Mouse (Mus musculus): ENCODE measurements at regions not wholly inside any gene's neighbourhood (a gene's known extent, or its start where the extent isn't known, plus 50 kb on each side); places are given as distances from the start of the nearest gene placed in this dataset.

GRCm38 (mm10) chr9:122437464-122437863 is 86.1 kb downstream of the Abhd5 start:
- H3K9me3 ChIP-seq (ENCODE audit: control insufficient read depth, low read length): no peaks in the 10 kb centered on the region
- no peak overlapping the region for H3K4me3 ChIP-seq (ENCODE audit: low read length)
- no peaks in the 10 kb centered on the region for H3K27me3 ChIP-seq (ENCODE audit: control insufficient read depth, insufficient read depth, low read depth, low read length)
- no peak for ATAC-seq (ENCODE audit: low read depth)
- H3K9ac ChIP-seq (ENCODE audit: low read length): no peak overlapping the region
- H3K4me1 ChIP-seq (replicated peaks; ENCODE audit: control insufficient read depth, insufficient read depth, low read length): no peaks in the 10 kb centered on the region
- 42% methylated on average over 4 of the region's 4 CpGs for WGBS
- no peak overlapping the region for H3K27ac ChIP-seq (ENCODE audit: low read length)
- H3K4me2 ChIP-seq (ENCODE audit: low read depth, low read length): no peak overlapping the region
- no peaks in the 10 kb centered on the region for H3K36me3 ChIP-seq (ENCODE audit: control insufficient read depth, insufficient read depth, low read length)

DNA sequence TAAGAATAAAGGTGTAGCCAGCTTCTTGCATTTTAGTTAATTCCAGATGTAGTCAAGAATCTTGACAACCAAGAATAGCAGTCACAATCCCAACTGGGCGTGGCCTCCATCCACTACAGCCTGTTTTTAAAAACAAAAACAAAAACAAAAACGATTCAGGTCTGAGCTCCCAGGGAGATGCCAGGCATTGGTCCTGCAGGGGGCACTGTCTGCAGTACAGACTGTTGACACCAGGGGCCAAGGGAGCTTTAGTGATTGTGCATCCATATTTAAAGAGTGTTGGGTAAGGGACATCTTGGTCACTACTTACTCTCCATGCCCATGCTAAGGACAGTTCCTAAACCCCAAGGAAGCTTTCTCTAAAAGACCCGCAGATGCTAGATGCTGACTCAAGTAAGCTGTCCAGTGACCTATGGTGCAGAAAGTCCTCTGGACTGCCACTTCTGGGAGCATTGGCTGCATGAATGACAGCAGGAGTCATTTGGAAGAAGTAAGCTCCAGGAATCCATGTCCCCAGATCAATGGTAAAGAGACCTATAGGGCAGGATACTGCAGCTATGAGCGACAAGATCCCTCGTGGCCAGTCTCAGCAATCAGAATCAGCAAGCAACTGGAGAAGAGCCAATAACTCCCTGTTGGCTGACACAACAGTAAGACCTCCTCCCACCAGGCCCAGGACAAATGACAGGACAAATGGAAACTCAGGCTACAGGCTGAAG is 95.1 kb downstream of the Abhd5 start:
- Histone ChIP-seq H3K9me3 (ENCODE audit: control insufficient read depth, low read length) (no peaks in the 10 kb centered on the region), H3K4me3 (ENCODE audit: low read length) (no peak overlapping the region), H3K4me1 (replicated peaks; ENCODE audit: control insufficient read depth, insufficient read depth, low read length) (no peaks in the 10 kb centered on the region), H3K4me2 (ENCODE audit: low read depth, low read length) (no peak overlapping the region), H3K27ac (ENCODE audit: low read length) (no peak overlapping the region), H3K27me3 (ENCODE audit: control insufficient read depth, insufficient read depth, low read depth, low read length) (no peaks in the 10 kb centered on the region), H3K36me3 (ENCODE audit: control insufficient read depth, insufficient read depth, low read length) (no peaks in the 10 kb centered on the region), H3K9ac (ENCODE audit: low read length) (no peak overlapping the region)
- 58% methylated on average over 5 of the region's 5 CpGs for WGBS
- no peak for ATAC-seq (ENCODE audit: low read depth)

DNA sequence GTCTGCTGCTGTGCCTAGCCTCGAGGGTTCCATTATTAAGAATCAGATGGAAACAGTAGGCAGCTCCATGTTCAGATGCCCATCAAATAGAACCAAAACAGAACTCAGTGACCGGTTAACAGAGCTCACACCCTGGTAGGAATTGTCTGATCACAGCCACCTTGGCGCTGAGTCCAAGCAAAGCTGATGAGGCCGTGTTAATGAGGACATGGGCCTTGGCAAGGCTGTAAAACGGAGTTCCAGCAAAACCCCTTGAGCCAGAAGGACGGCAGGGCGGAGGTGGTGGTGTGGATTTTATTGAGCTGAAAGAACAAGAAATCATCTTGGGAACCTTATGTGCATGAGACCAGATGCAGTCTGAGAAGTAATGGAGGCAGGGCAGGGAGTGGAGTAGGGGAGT is 96.2 kb downstream of the Abhd5 start:
- H3K4me1 ChIP-seq (replicated peaks; ENCODE audit: control insufficient read depth, insufficient read depth, low read length): no peaks in the 10 kb centered on the region
- H3K9me3 ChIP-seq (ENCODE audit: control insufficient read depth, low read length): no peaks in the 10 kb centered on the region
- H3K9ac ChIP-seq (ENCODE audit: low read length): no peak overlapping the region
- no peak overlapping the region for H3K4me3 ChIP-seq (ENCODE audit: low read length)
- H3K27me3 ChIP-seq (ENCODE audit: control insufficient read depth, insufficient read depth, low read depth, low read length): no peaks in the 10 kb centered on the region
- 79% methylated on average over 7 of the region's 7 CpGs for WGBS
- no peak for ATAC-seq (ENCODE audit: low read depth)
- no peak overlapping the region for H3K27ac ChIP-seq (ENCODE audit: low read length)
- no peak overlapping the region for H3K4me2 ChIP-seq (ENCODE audit: low read depth, low read length)
- H3K36me3 ChIP-seq (ENCODE audit: control insufficient read depth, insufficient read depth, low read length): no peaks in the 10 kb centered on the region

DNA sequence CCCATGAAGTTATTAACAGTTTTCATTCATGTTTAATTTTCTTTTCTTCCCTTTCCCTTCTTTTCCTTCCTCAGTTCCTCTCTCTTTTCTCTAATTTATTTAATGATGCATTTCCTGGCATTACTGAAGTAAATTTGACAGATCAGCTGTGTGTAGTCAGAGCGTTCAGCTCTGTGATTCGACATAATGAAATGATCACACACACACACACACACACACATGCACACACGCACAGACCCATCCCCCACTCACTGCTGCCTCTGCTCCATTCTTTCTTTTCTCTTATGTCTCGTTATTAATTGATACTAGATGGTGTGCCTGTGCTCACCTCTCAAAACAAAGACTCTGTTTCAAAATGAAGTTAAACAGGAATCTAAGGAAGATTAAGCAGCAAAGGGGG is 96.9 kb downstream of the Abhd5 start:
- H3K9me3 ChIP-seq (ENCODE audit: control insufficient read depth, low read length): no peaks in the 10 kb centered on the region; the same call in 1 of the 2 replicates
- no peak for ATAC-seq (ENCODE audit: low read depth)
- H3K4me1 ChIP-seq (replicated peaks; ENCODE audit: control insufficient read depth, insufficient read depth, low read length): no peaks in the 10 kb centered on the region
- 49% methylated on average over 4 of the region's 4 CpGs for WGBS
- no peaks in the 10 kb centered on the region for H3K27me3 ChIP-seq (ENCODE audit: control insufficient read depth, insufficient read depth, low read depth, low read length)
- no peak overlapping the region for H3K9ac ChIP-seq (ENCODE audit: low read length)
- no peaks in the 10 kb centered on the region for H3K36me3 ChIP-seq (ENCODE audit: control insufficient read depth, insufficient read depth, low read length)
- H3K4me3 ChIP-seq (ENCODE audit: low read length): no peak overlapping the region
- H3K27ac ChIP-seq (ENCODE audit: low read length): no peak overlapping the region
- H3K4me2 ChIP-seq (ENCODE audit: low read depth, low read length): no peak overlapping the region

DNA sequence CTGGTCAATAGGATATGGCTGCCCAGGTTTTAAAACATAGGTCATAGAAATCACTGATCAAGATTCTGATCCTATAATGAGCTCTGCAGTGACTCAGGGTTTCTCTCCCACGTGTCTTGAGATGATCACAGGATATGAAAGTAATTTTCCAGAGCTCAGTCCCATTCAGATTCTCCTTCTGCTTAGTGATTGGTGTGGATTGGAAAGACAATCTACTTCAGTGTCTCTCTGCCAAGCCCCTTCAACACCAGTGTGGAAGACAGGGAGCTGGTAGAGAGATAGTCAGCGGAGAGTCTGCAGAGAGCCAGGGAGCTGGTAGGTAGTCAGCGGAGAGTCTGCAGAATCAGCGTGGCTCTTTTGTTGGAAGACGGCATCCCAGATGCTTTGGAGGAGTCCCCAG is 99.1 kb downstream of the Abhd5 start:
- Histone ChIP-seq H3K9me3 (ENCODE audit: control insufficient read depth, low read length) (no peaks in the 10 kb centered on the region; the same call in 1 of the 2 replicates), H3K4me3 (ENCODE audit: low read length) (no peak overlapping the region), H3K27me3 (ENCODE audit: control insufficient read depth, insufficient read depth, low read depth, low read length) (no peaks in the 10 kb centered on the region), H3K36me3 (ENCODE audit: control insufficient read depth, insufficient read depth, low read length) (no peaks in the 10 kb centered on the region), H3K4me2 (ENCODE audit: low read depth, low read length) (no peak overlapping the region), H3K9ac (ENCODE audit: low read length) (no peak overlapping the region), H3K27ac (ENCODE audit: low read length) (no peak overlapping the region), H3K4me1 (replicated peaks; ENCODE audit: control insufficient read depth, insufficient read depth, low read length) (no peaks in the 10 kb centered on the region)
- 83% methylated on average over 5 of the region's 5 CpGs for WGBS
- ATAC-seq (ENCODE audit: low read depth): no peak

GRCm38 (mm10) chr9:122455301-122455700 is 103.9 kb downstream of the Abhd5 start:
- Histone ChIP-seq H3K27me3 (ENCODE audit: control insufficient read depth, insufficient read depth, low read depth, low read length) (no peaks in the 10 kb centered on the region), H3K9ac (ENCODE audit: low read length) (no peak overlapping the region), H3K4me2 (ENCODE audit: low read depth, low read length) (no peak overlapping the region), H3K4me1 (replicated peaks; ENCODE audit: control insufficient read depth, insufficient read depth, low read length) (no peaks in the 10 kb centered on the region), H3K36me3 (ENCODE audit: control insufficient read depth, insufficient read depth, low read length) (no peaks in the 10 kb centered on the region), H3K27ac (ENCODE audit: low read length) (no peak overlapping the region), H3K4me3 (ENCODE audit: low read length) (no peak overlapping the region), H3K9me3 (ENCODE audit: control insufficient read depth, low read length) (no peaks in the 10 kb centered on the region; the same call in 1 of the 2 replicates)
- ATAC-seq (ENCODE audit: low read depth): no peak
- 71% methylated on average over 8 of the region's 8 CpGs for WGBS

- no peaks in the 10 kb centered on the region; the same call in 1 of the 2 replicates for H3K9me3 ChIP-seq (ENCODE audit: control insufficient read depth, low read length)
- H3K27ac ChIP-seq (ENCODE audit: low read length): no peak overlapping the region
- no peaks in the 10 kb centered on the region for H3K27me3 ChIP-seq (ENCODE audit: control insufficient read depth, insufficient read depth, low read depth, low read length)
- 74% methylated on average over 6 of the region's 6 CpGs for WGBS
- H3K4me1 ChIP-seq (replicated peaks; ENCODE audit: control insufficient read depth, insufficient read depth, low read length): no peaks in the 10 kb centered on the region
- H3K36me3 ChIP-seq (ENCODE audit: control insufficient read depth, insufficient read depth, low read length): no peaks in the 10 kb centered on the region
- H3K4me3 ChIP-seq (ENCODE audit: low read length): no peak overlapping the region
- no peak overlapping the region for H3K4me2 ChIP-seq (ENCODE audit: low read depth, low read length)
- ATAC-seq (ENCODE audit: low read depth): no peak
- no peak overlapping the region for H3K9ac ChIP-seq (ENCODE audit: low read length)
These were observed 104.4 kb downstream of the Abhd5 start for GRCm38 (mm10) chr9:122455779-122456178.

DNA sequence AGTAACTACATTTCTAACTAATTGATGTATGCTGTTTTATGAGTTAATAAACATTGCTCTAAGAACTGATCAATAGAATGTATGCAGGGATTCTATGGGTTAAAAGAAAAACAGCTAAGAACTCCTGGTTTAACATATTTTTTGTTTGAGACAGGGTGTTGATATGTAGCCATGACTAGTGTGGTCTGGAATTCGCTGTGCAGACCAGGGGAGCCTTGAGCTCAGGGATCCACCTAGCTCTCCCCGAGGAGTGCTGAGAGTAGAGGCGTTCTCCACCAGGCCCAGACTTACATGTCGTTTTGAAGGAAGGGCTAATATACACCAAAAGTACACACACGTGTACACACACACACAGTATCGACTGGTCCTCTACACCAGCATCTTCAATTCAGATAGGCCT is 108.1 kb downstream of the Abhd5 start:
- Histone ChIP-seq H3K4me1 (replicated peaks; ENCODE audit: control insufficient read depth, insufficient read depth, low read length) (no peaks in the 10 kb centered on the region), H3K9me3 (ENCODE audit: control insufficient read depth, low read length) (no peaks in the 10 kb centered on the region), H3K36me3 (ENCODE audit: control insufficient read depth, insufficient read depth, low read length) (no peaks in the 10 kb centered on the region), H3K27ac (ENCODE audit: low read length) (no peak overlapping the region), H3K4me3 (ENCODE audit: low read length) (no peak overlapping the region), H3K27me3 (ENCODE audit: control insufficient read depth, insufficient read depth, low read depth, low read length) (no peaks in the 10 kb centered on the region), H3K4me2 (ENCODE audit: low read depth, low read length) (no peak overlapping the region), H3K9ac (ENCODE audit: low read length) (no peak overlapping the region)
- no peak for ATAC-seq (ENCODE audit: low read depth)
- WGBS: 76% methylated on average over 6 of the region's 6 CpGs

GRCm38 (mm10) chr9:122471539-122471938 is 120.1 kb downstream of the Abhd5 start:
- H3K9me3 ChIP-seq (ENCODE audit: control insufficient read depth, low read length): no peaks in the 10 kb centered on the region
- no peaks in the 10 kb centered on the region for H3K36me3 ChIP-seq (ENCODE audit: control insufficient read depth, insufficient read depth, low read length)
- H3K4me2 ChIP-seq (ENCODE audit: low read depth, low read length): no peak overlapping the region
- H3K4me3 ChIP-seq (ENCODE audit: low read length): no peak overlapping the region
- H3K27me3 ChIP-seq (ENCODE audit: control insufficient read depth, insufficient read depth, low read depth, low read length): no peaks in the 10 kb centered on the region
- no peak for ATAC-seq (ENCODE audit: low read depth)
- no peak overlapping the region for H3K27ac ChIP-seq (ENCODE audit: low read length)
- no peak overlapping the region for H3K9ac ChIP-seq (ENCODE audit: low read length)
- no peaks in the 10 kb centered on the region for H3K4me1 ChIP-seq (replicated peaks; ENCODE audit: control insufficient read depth, insufficient read depth, low read length)
- 93% methylated on average over 2 of the region's 2 CpGs for WGBS

- H3K9ac ChIP-seq (ENCODE audit: low read length): no peak overlapping the region
These were observed 124.9 kb downstream of the Abhd5 start for GRCm38 (mm10) chr9:122476356-122476755.

More at GRCm38 (mm10) chr9:122476356-122476755, 124.9 kb downstream of the Abhd5 start:
- Histone ChIP-seq H3K9me3 (ENCODE audit: control insufficient read depth, low read length) (no peaks in the 10 kb centered on the region), H3K4me2 (ENCODE audit: low read depth, low read length) (no peak overlapping the region), H3K27ac (ENCODE audit: low read length) (no peak overlapping the region), H3K36me3 (ENCODE audit: control insufficient read depth, insufficient read depth, low read length) (no peaks in the 10 kb centered on the region), H3K4me1 (replicated peaks; ENCODE audit: control insufficient read depth, insufficient read depth, low read length) (no peaks in the 10 kb centered on the region), H3K4me3 (ENCODE audit: low read length) (no peak overlapping the region), H3K27me3 (ENCODE audit: control insufficient read depth, insufficient read depth, low read depth, low read length) (no peaks in the 10 kb centered on the region)
- no peak for ATAC-seq (ENCODE audit: low read depth)
- 42% methylated on average over 3 of the region's 3 CpGs for WGBS

Data from lung, embryonic 16.5 days (tissue).